Mouse (Mus musculus) C2C12 (cell line): Measurements from ENCODE around the gene Sez6.

Source experiments
- CEBPB ChIP-seq: IDR thresholded peaks from one replicate; pipeline ENCODE4 v1.6.1; 2011; ENCODE audit warnings: low read depth, mild to moderate bottlenecking, control low read depth, moderate library complexity
- CTCF ChIP-seq: IDR thresholded peaks from one replicate; pipeline ENCODE4 v1.5.1; 2011; ENCODE audit not compliant: control insufficient read depth, insufficient read depth, insufficient read length
- FOSL1 ChIP-seq: IDR thresholded peaks from one replicate; pipeline ENCODE4 v1.8.0; 2011; ENCODE audit warnings: mild to moderate bottlenecking, low read length; ENCODE audit not compliant: poor library complexity, insufficient read depth, severe bottlenecking
- MAX ChIP-seq: IDR thresholded peaks from one replicate; pipeline ENCODE4 v1.6.1; 2011; ENCODE audit warnings: mild to moderate bottlenecking, control low read depth
- MYOD1 ChIP-seq: IDR thresholded peaks from one replicate; pipeline ENCODE4 v1.6.1; 2011; ENCODE audit warnings: low read depth; ENCODE audit not compliant: control insufficient read depth, insufficient read length
- USF1 ChIP-seq: IDR thresholded peaks from one replicate; pipeline ENCODE4 v1.6.1; 2011; ENCODE audit warnings: low read depth, mild to moderate bottlenecking, control low read depth, moderate library complexity

- no peak for TF ChIP-seq MAX
- no peak for TF ChIP-seq CTCF
- no peak for TF ChIP-seq USF1
- TF ChIP-seq FOSL1: no peak
- TF ChIP-seq CEBPB: no peak
- TF ChIP-seq MYOD1: no peak
Observed at GRCm38 (mm10) chr11:77960199-77960598, 29.6 kb downstream of the Sez6 start.
